Mouse (Mus musculus): ENCODE measurements around the gene Fzr1.

The Fzr1 gene

GRCm38 (mm10) chr10:81363436-81364346, 14.6 kb downstream of the Fzr1 start:
- in situ Hi-C loops (cut with MboI; ENCODE audit: unreplicated experiment in 2 of 2), result no loop called here

- in situ Hi-C loops (cut with MboI; ENCODE audit: unreplicated experiment in 2 of 2), result no loop called here
Measured at GRCm38 (mm10) chr10:81362336-81362949, 15.9 kb downstream of the Fzr1 start.

- in situ Hi-C loops (cut with MboI; ENCODE audit: unreplicated experiment in 2 of 2), result no loop called here
Measured at GRCm38 (mm10) chr10:81360721-81361120, 17.6 kb downstream of the Fzr1 start.

GRCm38 (mm10) chr10:81358841-81359240, 19.5 kb downstream of the Fzr1 start:
- in situ Hi-C loops (cut with MboI; ENCODE audit: unreplicated experiment in 2 of 2), result no loop called here

- in situ Hi-C loops (cut with MboI; ENCODE audit: unreplicated experiment in 2 of 2), result no loop called here
Measured at GRCm38 (mm10) chr10:81358209-81358608, 20.1 kb downstream of the Fzr1 start.

- in situ Hi-C loops (cut with MboI; ENCODE audit: unreplicated experiment in 2 of 2), result no loop called here
Measured at GRCm38 (mm10) chr10:81356991-81357844, 21.1 kb downstream of the Fzr1 start, which contains the start of gene Mfsd12. Gene Mfsd12 (plus strand): TSS chr10:81357491.

GRCm38 (mm10) chr10:81356352-81356990, 21.8 kb downstream of the Fzr1 start:
- in situ Hi-C loops (cut with MboI; ENCODE audit: unreplicated experiment in 2 of 2), result no loop called here

- in situ Hi-C loops (cut with MboI; ENCODE audit: unreplicated experiment in 2 of 2), result no loop called here
Measured at GRCm38 (mm10) chr10:81355533-81355932, 22.8 kb downstream of the Fzr1 start.

- in situ Hi-C loops (cut with MboI; ENCODE audit: unreplicated experiment in 2 of 2), result no loop called here
Measured at GRCm38 (mm10) chr10:81354738-81355477, 23.4 kb downstream of the Fzr1 start.

GRCm38 (mm10) chr10:81351678-81352291, 26.5 kb downstream of the Fzr1 start:
- in situ Hi-C loops (cut with MboI; ENCODE audit: unreplicated experiment in 2 of 2), result no loop called here

GRCm38 (mm10) chr10:81350351-81351063, 27.8 kb downstream of the Fzr1 start, which contains the start of gene Hmg20b:
Gene Hmg20b (minus strand): TSS chr10:81350480.
- in situ Hi-C loops (cut with MboI; ENCODE audit: unreplicated experiment in 2 of 2), result no loop called here

- in situ Hi-C loops (cut with MboI; ENCODE audit: unreplicated experiment in 2 of 2), result no loop called here
Measured at GRCm38 (mm10) chr10:81349961-81350350, 28.4 kb downstream of the Fzr1 start.

- in situ Hi-C loops (cut with MboI; ENCODE audit: unreplicated experiment in 2 of 2), result no loop called here
Measured at GRCm38 (mm10) chr10:81349146-81349545, 29.2 kb downstream of the Fzr1 start.

GRCm38 (mm10) chr10:81346453-81347067, 31.8 kb downstream of the Fzr1 start:
- in situ Hi-C loops (cut with MboI; ENCODE audit: unreplicated experiment in 2 of 2), result no loop called here

- in situ Hi-C loops (cut with MboI; ENCODE audit: unreplicated experiment in 2 of 2), result no loop called here
Measured at GRCm38 (mm10) chr10:81345162-81345534, 33.2 kb downstream of the Fzr1 start.

GRCm38 (mm10) chr10:81344421-81345161, 33.7 kb downstream of the Fzr1 start:
- in situ Hi-C loops (cut with MboI; ENCODE audit: unreplicated experiment in 2 of 2), result loop anchor here (5.0 kb wide), 2 partner anchors 52 to 57 kb away; partner anchors contain the start of genes Pip5k1c (in 1 of the 2) and Tjp3 (in 1 of the 2)

Measured in v-Abl transformed pro-B cells (cell line).